Mouse (Mus musculus) left cerebral cortex, adult 11 months (tissue): Measurements from ENCODE around the gene Rps27l.

Experiments
- DNase-seq: peaks from one replicate; pipeline ENCODE4 v3.0.0; 2022; ENCODE audit warnings: low spot score

Rps27l gene

DNA sequence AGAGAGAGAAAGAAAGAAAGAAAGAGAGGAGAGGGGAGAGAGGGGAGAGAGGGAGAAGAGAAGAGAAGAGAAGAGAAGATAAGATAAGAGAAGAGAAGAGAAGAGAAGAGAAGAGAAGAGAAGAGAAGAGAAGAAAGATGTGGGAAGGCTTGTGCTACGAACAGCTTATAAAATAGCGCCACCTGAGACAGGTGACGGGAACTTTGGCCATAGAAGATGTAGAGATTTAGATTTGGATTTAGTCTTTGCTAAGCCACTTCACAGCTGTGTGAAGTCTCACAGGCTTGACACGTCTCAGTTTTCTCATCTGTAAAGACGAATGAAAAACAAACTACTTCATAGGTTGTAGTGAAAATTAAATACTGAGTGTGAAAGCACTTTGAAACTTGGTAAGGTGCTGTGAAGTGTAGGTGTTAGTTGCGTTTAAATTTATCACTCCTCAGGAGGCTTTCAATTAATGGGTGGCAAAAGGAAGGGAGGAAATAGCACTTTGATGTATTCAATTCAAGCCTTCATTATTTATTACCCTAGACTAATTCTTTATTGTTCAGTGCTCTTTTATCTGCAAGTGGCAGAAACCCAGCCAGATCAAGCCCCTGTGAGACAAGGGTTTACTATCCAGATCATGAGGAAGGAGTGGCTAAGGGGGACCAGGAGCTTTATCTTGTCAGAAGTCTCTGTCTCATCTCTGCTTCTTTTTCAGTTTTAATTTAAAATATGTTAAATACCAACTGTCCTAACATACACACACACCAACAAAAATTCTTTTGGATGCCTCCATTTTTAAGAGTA is 25.2 kb upstream of the Rps27l start:
- no peak for DNase-seq

DNA sequence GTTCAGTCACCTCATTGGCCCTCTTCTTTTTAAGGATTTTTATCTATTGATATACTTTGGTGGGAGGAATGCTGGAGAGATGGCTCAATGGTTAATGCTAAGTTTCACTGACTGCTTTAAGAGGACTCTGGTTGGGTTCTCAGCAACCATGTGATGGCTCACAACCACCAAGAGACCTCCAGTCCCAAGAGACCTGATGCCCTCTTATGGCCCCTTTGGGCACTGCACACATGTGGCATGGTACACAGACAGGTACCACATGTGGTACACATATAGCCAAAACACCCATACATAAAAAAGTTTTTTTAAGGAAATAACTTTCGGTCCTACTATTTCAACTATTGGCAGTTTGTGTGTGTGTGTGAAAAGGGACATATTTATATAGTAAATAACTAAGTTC is 23.8 kb upstream of the Rps27l start:
- DNase-seq: no peak

DNA sequence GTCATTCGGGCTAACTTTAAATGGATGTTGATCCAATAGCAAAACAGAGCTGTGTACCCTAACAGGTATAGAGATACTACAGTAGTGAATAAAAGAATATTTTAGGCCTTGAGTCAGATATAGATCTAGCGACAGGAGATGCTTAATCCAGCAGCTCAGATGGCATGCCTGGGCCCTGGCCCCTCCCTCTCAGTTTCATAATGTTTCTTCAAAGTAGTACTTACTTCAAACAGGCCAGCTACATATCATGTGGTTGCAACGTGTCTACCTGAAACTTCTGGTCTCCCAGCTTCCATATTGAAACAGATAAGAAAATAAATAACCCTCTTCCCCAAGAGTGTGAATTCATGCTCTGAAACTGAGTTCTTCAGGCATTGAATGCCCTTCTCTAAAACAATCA is 20.0 kb upstream of the Rps27l start:
- no peak for DNase-seq

DNA sequence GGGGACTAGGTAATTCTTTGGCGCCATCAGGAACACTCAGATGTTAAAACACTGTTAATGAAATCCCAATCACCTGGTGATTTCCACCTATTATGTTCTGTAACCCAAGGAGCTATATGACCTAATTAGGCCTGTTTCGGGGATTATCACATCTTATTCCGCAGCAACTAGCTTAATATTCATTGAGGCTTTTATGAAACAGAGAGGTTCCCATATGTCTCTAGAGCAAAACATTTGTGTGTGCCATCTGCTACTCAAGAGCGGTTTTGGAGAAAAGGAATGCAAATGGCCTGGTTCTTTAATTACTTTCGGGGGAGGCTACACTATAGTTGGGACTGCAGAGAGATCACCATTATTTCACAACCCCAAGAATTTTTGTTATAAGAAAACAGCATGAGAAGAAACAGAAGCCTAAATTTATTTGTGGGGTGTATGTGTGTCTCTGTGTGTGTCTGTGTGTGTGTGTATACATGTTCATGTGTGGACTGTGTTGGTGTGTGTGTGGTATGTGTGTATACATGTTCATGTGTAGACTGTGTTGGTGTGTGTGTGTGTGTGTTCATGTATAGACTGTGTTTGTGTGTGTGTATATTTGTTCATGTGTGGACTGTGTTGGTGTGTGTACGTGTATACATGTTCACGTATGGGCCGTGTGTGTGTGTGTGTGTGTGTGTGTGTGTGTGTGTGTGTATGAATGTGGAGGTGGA is 18.0 kb upstream of the Rps27l start:
- DNase-seq: no peak

DNA sequence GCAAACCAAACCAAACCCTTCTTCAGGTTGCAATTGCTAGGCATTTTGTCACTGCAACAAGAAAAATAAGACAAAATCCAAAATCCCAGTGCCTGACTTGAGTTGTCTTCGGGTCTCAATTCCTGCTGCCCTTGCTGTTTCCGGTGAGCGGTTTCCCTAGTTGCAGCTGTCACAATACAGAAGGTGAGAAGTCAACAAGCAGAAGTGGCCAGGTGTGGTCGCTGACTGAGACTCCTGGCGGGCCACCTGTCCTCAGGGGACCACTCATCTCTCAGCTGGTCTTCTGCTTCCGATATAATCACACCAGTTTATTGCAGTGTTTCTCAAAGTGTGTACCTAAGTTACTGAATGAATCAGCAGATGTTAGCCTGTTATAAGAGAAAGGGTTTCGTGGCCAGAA is 15.5 kb upstream of the Rps27l start:
- DNase-seq: no peak

DNA sequence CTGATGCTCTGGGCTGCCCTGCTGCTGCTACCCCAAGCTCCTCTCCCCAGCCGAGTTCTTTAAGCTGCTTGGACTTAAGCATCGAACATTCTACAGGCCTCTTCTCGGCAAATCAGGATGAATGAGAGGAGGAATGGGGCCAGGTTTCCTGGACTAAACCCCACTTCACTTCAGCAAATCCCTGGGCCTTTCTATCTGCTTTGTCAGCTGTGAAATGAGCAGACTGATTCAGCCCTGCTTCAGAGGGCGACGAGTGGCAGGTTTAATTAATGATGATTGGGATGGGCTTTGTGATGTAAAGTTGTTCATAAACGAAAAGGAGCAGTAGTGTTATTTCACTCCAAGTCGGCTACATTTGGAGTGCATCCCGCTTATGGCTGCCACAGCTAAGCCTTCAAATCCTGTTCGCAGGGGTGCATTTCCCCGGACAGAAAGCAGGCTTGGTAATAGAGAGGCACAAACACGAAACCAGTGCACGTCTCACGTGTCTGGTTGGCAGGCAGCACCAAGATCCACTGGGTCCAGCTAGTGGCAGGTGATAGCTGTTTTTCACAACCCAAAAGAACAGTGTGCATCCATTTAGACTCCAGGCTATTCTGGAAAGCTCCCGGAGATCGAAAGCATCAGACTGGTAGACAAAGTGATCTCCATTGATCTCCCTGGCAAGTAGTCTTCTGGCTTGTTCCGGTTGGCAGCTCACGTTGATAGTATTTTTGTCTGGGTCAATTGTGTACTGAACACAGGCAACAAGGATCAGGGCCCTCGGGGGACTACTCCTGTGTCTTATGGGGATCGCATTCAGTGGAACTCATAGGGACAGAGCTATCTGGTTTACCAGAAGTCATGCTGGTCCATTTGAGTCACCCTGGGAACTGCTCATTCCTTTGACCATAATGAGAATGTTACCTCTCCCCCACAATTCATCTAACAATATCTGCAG is 11.7 kb upstream of the Rps27l start:
- DNase-seq: no peak

DNA sequence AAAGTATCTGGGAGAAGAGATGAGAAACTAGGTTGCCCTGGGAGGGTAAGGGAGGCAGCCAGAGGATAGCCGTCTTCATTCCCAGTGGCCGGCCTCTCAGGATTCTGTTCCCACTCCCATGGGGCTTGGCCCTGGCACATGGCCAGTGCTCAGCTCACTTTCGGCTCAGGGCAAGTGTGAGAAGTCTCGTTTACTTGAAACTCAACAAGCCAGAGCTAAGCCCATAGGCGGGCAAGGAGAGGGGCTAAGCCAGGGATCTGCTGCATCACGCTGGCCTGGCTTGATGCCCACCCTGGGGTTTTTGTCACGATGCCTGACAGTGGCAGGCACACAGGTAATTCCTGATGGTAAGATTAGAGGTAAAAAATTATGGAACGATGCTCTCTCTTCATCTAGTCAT is 8.4 kb upstream of the Rps27l start:
- DNase-seq: no peak

DNA sequence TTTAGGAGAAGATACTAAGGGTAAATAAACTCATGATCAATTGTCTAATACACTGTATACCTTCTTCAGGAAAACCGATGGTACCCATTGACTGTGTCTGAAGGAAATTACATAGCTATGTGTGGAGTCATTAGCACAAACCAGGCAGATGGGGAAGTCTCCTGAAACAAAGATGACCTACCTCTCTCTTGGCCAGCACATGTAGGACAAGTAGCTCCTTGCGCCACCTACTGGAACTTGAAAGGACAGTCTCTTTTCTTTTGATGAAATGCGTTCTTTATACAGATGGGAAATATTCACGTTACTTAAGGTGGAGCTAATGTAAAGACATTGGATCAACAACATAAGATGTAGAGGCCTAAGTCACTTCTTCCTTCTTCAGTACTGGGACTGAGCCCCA is 7.0 kb upstream of the Rps27l start:
- DNase-seq: no peak

DNA sequence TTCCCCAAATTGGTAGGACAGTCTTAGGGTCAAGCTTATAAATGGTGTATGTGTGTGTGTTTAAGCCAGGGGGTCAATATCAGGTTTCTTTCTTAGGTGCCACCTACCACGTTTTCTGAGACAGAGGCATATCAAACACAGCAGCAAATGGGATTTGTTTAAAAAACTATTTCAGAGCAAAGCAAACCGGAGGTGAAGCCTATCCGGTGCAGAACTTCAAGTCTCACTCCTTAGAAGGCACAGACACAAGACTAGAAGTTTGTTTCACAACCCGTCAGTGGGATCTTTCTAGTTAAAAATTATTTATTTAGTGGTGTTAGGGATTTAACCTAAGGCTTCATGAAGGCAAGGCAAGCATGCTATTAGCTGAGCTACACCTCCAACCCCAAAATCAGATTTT is 725 bp upstream of the Rps27l start:
- no peak for DNase-seq

DNA sequence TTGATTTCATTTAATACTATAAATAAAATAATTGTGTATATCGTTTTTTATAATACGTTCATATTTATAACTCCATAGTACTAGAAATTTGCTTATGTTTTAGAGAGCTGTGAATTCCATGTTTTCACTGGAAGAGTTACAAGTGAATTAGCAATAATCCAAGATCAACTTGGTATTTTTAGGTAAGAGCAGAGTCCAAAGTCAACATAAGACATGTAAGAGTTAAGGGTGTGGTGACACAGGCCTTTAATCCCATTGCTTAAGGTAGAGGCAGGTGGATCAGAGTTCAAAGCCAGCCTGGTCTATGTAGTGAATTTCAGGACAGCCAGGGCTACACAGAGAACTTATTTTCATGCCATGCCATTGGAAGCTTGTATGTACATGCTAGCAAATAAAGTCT is 2.6 kb downstream of the Rps27l start:
- no peak for DNase-seq

DNA sequence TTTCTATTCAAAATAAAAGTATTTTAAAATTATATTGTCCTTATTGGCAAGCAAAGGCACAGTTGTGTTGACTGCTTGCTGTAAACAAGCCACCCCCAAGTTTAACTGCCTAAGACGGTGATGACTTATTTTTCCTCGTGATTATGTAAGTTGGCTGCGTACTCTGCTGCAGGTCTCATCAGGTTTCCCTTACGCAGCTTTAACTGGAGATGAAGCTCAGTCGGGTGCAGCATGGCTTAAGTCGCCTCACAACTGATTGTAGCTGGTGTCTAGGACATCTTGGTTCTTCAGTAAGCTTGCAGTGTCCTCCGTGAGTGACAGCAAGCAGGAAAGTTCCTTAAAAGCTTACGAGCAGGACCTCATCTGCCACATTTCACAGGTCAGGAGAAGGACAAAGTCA is 6.4 kb downstream of the Rps27l start:
- DNase-seq: no peak

DNA sequence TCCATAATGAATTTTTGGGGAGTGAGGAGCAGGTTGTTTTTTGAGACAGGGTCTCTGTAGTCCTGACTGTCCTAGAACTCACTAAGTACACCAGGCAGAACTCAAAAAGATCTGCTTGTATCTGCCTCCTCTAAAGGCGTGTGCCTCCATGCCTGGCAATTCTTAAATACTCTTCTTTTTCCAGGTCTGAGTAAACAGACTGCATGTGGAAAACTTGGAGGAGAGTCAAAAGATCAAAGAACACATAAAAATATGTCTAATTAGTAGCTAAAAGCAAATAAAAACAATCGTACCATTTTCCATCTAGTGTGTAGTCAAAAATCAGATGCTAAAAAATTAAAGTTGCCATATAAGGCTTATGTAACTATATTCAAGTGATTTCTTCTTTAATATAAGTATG is 7.0 kb downstream of the Rps27l start:
- DNase-seq: no peak

DNA sequence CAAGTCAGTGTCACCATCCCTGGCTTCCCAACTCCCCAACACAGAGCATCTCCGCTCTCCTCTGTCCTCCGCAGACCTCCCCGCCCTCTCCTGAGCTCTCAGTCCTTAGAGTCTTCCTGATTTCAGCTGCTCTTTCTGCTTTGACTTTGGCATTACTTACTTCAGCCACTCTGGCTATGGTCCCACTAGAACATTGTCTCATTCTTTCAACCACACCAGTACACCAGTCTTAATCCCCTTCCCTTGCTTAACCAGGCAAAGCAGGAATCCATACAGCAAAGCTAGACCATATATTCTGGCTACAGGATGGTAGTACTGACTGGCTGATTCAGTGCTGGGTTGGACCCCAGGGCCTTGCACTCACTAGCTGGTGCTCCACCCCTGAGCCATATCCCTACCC is 11.6 kb downstream of the Rps27l start:
- DNase-seq: no peak

DNA sequence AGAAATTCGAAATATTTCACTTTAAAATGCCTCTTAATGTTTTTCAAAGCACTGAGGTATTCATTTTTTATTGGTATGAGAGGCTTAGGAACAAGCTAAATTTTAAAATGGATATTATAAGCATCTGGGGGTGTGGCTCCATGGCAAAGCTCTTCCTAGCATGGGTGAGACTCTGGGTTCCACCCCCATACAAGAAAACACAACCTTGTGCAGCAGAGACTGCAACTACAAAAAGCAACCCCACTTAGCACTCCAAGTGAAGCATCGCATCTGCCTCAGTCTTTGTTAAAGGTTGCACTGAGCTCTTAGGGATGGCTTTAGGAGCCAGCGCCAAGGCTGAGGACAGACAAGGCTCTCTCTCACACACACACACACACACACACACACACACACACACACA is 15.6 kb downstream of the Rps27l start:
- DNase-seq: no peak

DNA sequence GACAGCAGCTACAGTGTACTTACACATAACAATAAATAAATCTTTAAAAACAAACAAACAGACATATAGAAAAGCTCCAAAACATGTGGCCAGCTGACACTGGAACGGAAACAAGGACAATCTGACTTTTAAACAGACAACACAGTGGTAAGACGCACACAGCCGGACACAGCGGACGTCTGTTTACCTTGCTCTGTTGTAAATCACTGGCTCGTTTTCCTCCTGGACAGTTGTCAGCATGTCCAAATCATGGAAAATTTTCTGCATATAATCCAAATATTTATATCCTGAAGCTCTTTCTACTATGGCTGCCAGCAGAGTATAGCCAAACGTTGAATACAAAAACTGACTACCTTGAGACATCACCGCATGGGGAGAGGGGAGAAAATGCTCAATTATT is 21.6 kb downstream of the Rps27l start:
- no peak for DNase-seq

DNA sequence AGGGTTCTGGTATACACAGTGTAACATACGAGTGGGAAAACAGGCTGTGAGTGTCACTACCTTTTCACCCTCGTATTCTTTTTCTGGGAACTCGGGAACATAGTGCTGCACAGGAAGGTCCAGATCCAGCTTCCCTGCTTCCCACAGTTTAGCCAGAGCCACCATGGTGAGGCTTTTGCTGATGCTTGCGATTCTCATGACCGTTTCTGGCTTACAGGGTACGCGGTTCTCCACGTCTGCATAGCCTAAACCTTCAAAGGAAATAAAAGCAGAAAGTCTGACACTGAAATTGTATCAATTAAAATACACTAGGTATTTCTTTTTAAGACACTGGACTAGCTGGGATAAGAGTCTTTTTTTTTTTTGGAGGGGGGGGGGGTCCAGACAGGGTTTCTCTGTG is 25.2 kb downstream of the Rps27l start:
- DNase-seq: no peak

DNA sequence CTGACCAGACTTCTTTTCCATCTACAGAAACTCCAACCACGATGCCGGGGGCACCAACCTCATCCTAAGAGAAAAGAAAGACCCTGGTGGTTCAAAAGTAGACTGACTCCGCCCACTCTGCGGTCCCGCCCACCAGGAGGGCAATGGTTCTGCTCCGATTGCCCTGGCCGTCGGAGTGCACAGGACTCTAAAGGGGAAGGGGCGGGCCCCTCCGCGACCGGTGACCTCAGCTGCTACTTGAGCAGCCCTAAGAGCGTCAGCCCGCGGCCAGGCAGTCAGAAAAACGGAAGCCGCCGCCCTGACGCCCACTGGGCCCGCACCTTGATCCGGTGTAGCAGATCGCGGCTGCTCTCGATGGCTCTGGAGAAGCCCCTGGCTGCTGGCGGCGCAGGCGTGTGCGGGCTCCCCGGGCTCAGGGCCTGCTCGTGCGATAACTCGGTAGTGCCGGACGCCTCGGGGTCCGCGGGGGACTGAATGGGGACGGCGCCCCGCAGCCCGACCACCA is 28.9 kb downstream of the Rps27l start:
- DNase-seq: peak; percentile 36

DNA sequence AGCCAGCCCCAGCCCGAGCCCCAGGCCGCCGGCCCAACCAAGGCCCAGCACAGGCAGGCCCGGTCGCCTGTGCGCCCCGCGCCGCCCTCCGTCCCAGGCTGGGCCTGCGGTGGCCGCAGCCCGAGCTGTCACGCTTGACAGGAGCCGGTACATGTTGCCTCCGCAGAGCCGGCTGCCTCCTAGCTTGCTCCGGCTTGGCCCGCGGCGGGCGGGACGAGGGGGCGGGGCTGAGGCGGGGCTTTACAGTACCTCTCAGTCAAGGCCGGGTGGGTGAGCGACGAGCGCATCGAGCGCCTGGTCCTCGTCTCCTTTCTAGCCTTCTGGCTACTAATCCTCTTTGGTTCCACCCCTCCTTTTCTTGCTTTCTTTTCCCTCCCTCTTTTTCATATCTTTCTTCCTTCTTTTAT is 29.4 kb downstream of the Rps27l start, which contains the start of gene Lactb:
Gene Lactb, minus strand, starts transcription at position 246 of the 407 bp plus-strand sequence.
- DNase-seq: peak; percentile 88

DNA sequence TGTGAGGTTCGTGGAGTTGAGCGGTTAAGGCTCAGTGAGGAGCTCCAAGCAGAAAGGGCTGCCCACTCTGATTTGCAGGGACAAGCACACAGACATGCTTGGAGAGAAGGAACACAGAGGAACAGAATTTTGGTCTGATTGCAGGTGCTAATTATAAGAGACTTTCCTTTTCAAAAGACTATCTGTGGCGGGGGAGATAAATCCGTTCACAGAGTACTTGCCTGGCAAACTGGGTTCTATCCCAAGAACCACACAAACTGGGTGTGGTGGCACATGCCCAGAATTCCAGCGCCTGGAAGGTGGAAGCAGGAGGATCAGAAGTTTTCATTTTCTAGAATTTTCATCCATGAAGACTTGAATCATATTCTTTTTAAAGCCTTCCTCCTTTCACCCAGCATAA is 31.2 kb downstream of the Rps27l start:
- no peak for DNase-seq

DNA sequence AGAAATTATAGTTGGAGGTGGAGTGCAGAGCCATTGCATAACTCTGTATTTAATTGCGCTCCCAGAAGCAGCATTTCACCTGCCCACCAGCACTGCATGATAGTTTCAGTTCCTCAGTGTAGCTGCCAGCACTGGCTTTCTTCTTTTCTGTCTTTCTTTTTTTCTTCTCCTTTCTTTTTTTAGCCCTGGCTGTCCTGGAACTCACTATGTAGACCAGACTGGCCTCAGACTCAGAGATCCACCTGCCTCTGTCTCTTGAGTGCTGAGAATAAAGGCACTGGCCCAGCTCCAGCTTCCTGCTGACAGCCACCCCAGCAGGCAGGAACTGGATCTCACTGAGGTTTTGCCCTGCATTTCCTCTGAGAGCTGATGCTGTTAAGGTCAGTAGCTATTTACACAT is 32.1 kb downstream of the Rps27l start:
- DNase-seq: peak; percentile 33

DNA sequence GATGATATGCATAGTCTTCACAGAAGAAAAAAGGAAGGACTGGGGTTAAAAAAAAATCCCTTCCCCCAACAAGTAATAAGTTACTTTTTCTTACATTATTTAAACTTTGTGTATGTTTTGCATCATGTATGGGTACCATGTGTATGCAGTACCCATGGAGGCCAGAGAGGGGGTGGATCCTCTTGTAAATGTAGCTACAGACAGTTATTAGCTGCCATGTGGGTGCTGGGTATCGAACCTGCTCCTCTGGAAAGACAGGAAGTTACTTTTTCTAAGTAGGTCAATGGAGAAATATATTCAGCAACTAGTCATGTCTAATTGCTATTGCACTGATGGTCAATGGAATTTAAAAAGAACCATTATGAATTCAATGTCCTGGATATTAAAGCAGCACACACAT is 32.6 kb downstream of the Rps27l start:
- DNase-seq: no peak

DNA sequence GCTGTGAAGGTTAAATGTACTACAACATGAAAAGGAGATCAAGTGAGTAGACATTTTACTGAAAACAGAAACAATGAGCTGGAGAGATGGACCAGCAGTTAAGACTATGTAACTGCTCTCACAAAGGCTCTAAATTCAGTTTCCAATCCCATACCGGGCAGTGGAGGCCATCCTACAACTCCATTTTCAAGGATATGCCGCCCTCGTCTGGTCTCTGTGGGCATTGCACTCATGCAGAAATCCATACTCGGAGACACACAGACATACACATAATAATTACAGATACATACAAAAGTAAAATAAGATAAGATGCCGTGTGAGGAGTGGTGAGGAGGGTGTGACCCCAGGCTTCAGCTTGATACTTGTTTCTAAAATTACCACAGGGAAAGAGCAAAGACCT is 34.6 kb downstream of the Rps27l start:
- DNase-seq: peak; percentile 48
